Mouse (Mus musculus) CH12.LX (cell line): ENCODE measurements around the gene Nasp. TPM values are rescaled to one million over a fixed set of nuclear protein-coding genes. Genes with fewer than 3 reads are reported as not detected.

Experiments
- DNase-seq: peaks from one replicate; pipeline ENCODE4 v3.0.0-alpha.2; 2013; ENCODE audit errors: extremely low read depth
- H3K27ac ChIP-seq: 2 replicates; pipeline ENCODE4 v1.5.1; 2012; ENCODE audit warnings: low read depth, mild to moderate bottlenecking, control low read depth, moderate library complexity; ENCODE audit not compliant: insufficient read depth
- H3K27me3 ChIP-seq: replicated peaks from 2 replicates; pipeline ENCODE3; 2012; ENCODE audit warnings: inconsistent platforms
- H3K36me3 ChIP-seq, 2 experiments: replicated peaks in 1 of 2; 2 replicates each; pipeline versions ENCODE3 to v1.6.1; 2012; ENCODE audit warnings: inconsistent platforms in 1 of 2, low read length in 1 of 2, mild to moderate bottlenecking in 1 of 2, mixed read lengths in 1 of 2, moderate library complexity in 1 of 2; ENCODE audit not compliant: control insufficient read depth in 1 of 2, insufficient read depth in 1 of 2
- H3K4me1 ChIP-seq, 2 experiments: 2 replicates each; pipeline ENCODE4 v1.6.1; 2012; ENCODE audit warnings: inconsistent platforms in 1 of 2, moderate library complexity in 1 of 2; ENCODE audit not compliant: insufficient read depth in 2 of 2, control insufficient read depth in 1 of 2
- H3K4me2 ChIP-seq: 2 replicates; pipeline ENCODE4 v1.6.1; 2012; ENCODE audit warnings: low read depth, mild to moderate bottlenecking, control low read depth; ENCODE audit not compliant: poor library complexity, insufficient read depth, severe bottlenecking
- H3K4me3 ChIP-seq, 3 experiments: fragments of 150-350 bp in 1 of 3; sonication (generic) in 1 of 3; replicated peaks in 1 of 3; 2 replicates each; pipeline versions ENCODE3 to v1.5.1; 2011 to 2012; ENCODE audit warnings: low read depth in 2 of 3, low read length in 2 of 3, mild to moderate bottlenecking in 2 of 3, moderate library complexity in 2 of 3, control low read depth in 1 of 3, improper control_type of control experiment in 1 of 3, inconsistent platforms in 1 of 3, mixed read lengths in 1 of 3; ENCODE audit not compliant: poor library complexity in 1 of 3
- H3K79me2 ChIP-seq: replicated peaks from 2 replicates; pipeline ENCODE4 v1.6.1; 2012; ENCODE audit warnings: mild to moderate bottlenecking, moderate library complexity; ENCODE audit not compliant: control insufficient read depth, poor library complexity, insufficient read depth, severe bottlenecking; ENCODE audit errors: extremely low read depth
- H3K9ac ChIP-seq: 2 replicates; pipeline ENCODE4 v1.6.1; 2012; ENCODE audit warnings: low read depth, mild to moderate bottlenecking, control low read depth, moderate library complexity; ENCODE audit not compliant: insufficient read depth
- H3K9me3 ChIP-seq: replicated peaks from 2 replicates; pipeline ENCODE3; 2012; ENCODE audit warnings: low read length, inconsistent platforms, mixed read lengths
- BHLHE40 ChIP-seq: IDR thresholded peaks from 2 replicates; pipeline ENCODE4 v1.6.1; 2011; ENCODE audit warnings: mild to moderate bottlenecking, low read depth, low read length, improper control_type of control experiment
- CHD1 ChIP-seq: IDR thresholded peaks from 2 replicates; pipeline ENCODE4 v1.6.1; 2012; ENCODE audit warnings: low read depth, low read length, improper control_type of control experiment, inconsistent platforms
- CHD2 ChIP-seq: IDR thresholded peaks from 2 replicates; pipeline ENCODE4 v1.6.1; 2011; ENCODE audit warnings: low read length, improper control_type of control experiment
- CTCF ChIP-seq, 2 experiments: IDR thresholded peaks in 1 of 2; conservative IDR thresholded peaks in 1 of 2; 2 replicates each; pipeline ENCODE4 v1.5.1; 2011 to 2012; ENCODE audit warnings: low read depth in 2 of 2, low read length in 2 of 2, improper control_type of control experiment in 1 of 2, inconsistent platforms in 1 of 2, mild to moderate bottlenecking in 1 of 2, moderate library complexity in 1 of 2
- E2F4 ChIP-seq: IDR thresholded peaks from 2 replicates; pipeline ENCODE4 v1.6.1; 2011; ENCODE audit warnings: low read depth, low read length, improper control_type of control experiment; ENCODE audit not compliant: insufficient replicate concordance
- ELF1 ChIP-seq: IDR thresholded peaks from 2 replicates; pipeline ENCODE4 v1.6.1; 2014; ENCODE audit warnings: low read depth, mild to moderate bottlenecking, inconsistent platforms, low read length, improper control_type of control experiment
- EP300 ChIP-seq: IDR thresholded peaks from 2 replicates; pipeline ENCODE4 v1.6.1; 2011; ENCODE audit warnings: low read length, improper control_type of control experiment
- ETS1 ChIP-seq: conservative IDR thresholded peaks from 2 replicates; pipeline ENCODE4 v1.6.1; 2012; ENCODE audit warnings: low read depth, mild to moderate bottlenecking, inconsistent platforms, low read length, improper control_type of control experiment, moderate library complexity
- GABPA ChIP-seq: IDR thresholded peaks from 2 replicates; pipeline ENCODE4 v1.6.1; 2012; ENCODE audit warnings: low read depth, low read length, improper control_type of control experiment, inconsistent platforms; ENCODE audit not compliant: insufficient replicate concordance
- HCFC1 ChIP-seq: IDR thresholded peaks from 2 replicates; pipeline ENCODE4 v1.6.1; 2012; ENCODE audit warnings: low read depth, mild to moderate bottlenecking, inconsistent platforms, low read length, improper control_type of control experiment
- IRF4 ChIP-seq: IDR thresholded peaks from 2 replicates; pipeline ENCODE4 v1.6.1; 2014; ENCODE audit warnings: low read depth, mild to moderate bottlenecking, inconsistent platforms, low read length, improper control_type of control experiment
- JUN ChIP-seq: IDR thresholded peaks from 2 replicates; pipeline ENCODE4 v1.6.1; 2011; ENCODE audit warnings: low read depth, mild to moderate bottlenecking, low read length, improper control_type of control experiment, moderate library complexity; ENCODE audit not compliant: insufficient read depth
- JUND ChIP-seq: conservative IDR thresholded peaks from 2 replicates; pipeline ENCODE4 v1.6.1; 2011; ENCODE audit warnings: low read depth, low read length, improper control_type of control experiment
- KAT2A ChIP-seq: IDR thresholded peaks from 2 replicates; pipeline ENCODE4 v1.6.1; 2012; ENCODE audit warnings: low read length, improper control_type of control experiment, inconsistent platforms; ENCODE audit not compliant: insufficient replicate concordance
- MAFK ChIP-seq: IDR thresholded peaks from 2 replicates; pipeline ENCODE4 v1.6.1; 2011; ENCODE audit warnings: low read length, improper control_type of control experiment; ENCODE audit not compliant: insufficient replicate concordance
- MAX ChIP-seq: IDR thresholded peaks from 2 replicates; pipeline ENCODE4 v1.6.1; 2011; ENCODE audit warnings: low read length, improper control_type of control experiment
- MAZ ChIP-seq: IDR thresholded peaks from 2 replicates; pipeline ENCODE4 v1.6.1; 2012; ENCODE audit warnings: low read depth, mild to moderate bottlenecking, inconsistent platforms, low read length, improper control_type of control experiment, moderate library complexity
- MEF2A ChIP-seq: IDR thresholded peaks from 2 replicates; pipeline ENCODE4 v1.6.1; 2014; ENCODE audit warnings: low read depth, mild to moderate bottlenecking, inconsistent platforms, low read length, improper control_type of control experiment, borderline replicate concordance
- MXI1 ChIP-seq: IDR thresholded peaks from 2 replicates; pipeline ENCODE4 v1.6.1; 2011; ENCODE audit warnings: mild to moderate bottlenecking, low read depth, low read length, improper control_type of control experiment
- MYC ChIP-seq: IDR thresholded peaks from 2 replicates; pipeline ENCODE4 v1.6.1; 2011; ENCODE audit warnings: low read depth, mild to moderate bottlenecking, improper control_type of control experiment, low read length
- NELFE ChIP-seq: IDR thresholded peaks from 2 replicates; pipeline ENCODE4 v1.6.1; 2011; ENCODE audit warnings: low read depth, low read length, improper control_type of control experiment
- NRF1 ChIP-seq: IDR thresholded peaks from 2 replicates; pipeline ENCODE4 v1.6.1; 2014; ENCODE audit warnings: low read depth, mild to moderate bottlenecking, inconsistent platforms, low read length, improper control_type of control experiment, moderate library complexity
- PAX5 ChIP-seq: IDR thresholded peaks from 2 replicates; pipeline ENCODE4 v1.6.1; 2012; ENCODE audit warnings: low read length, inconsistent platforms, mixed read lengths
- POLR2A ChIP-seq: IDR thresholded peaks from 2 replicates; pipeline ENCODE4 v1.6.1; 2011; ENCODE audit warnings: low read depth, mild to moderate bottlenecking, improper control_type of control experiment, low read length
- POLR2AphosphoS2 ChIP-seq: IDR thresholded peaks from 2 replicates; pipeline ENCODE4 v1.6.1; 2011; ENCODE audit warnings: low read depth, low read length, improper control_type of control experiment
- RAD21 ChIP-seq: IDR thresholded peaks from 2 replicates; pipeline ENCODE4 v1.6.1; 2011; ENCODE audit warnings: low read depth, mild to moderate bottlenecking, low read length, improper control_type of control experiment, moderate library complexity
- RCOR1 ChIP-seq: conservative IDR thresholded peaks from 2 replicates; pipeline ENCODE4 v1.6.1; 2012; ENCODE audit warnings: low read depth, mild to moderate bottlenecking, inconsistent platforms, low read length, improper control_type of control experiment
- SIN3A ChIP-seq: IDR thresholded peaks from 2 replicates; pipeline ENCODE4 v1.6.1; 2012; ENCODE audit warnings: low read length, improper control_type of control experiment, inconsistent platforms
- SMC3 ChIP-seq: IDR thresholded peaks from 2 replicates; pipeline ENCODE4 v1.6.1; 2011; ENCODE audit warnings: low read depth, low read length, improper control_type of control experiment
- TBP ChIP-seq: conservative IDR thresholded peaks from 2 replicates; pipeline ENCODE4 v1.6.1; 2011; ENCODE audit warnings: low read depth, low read length, improper control_type of control experiment
- TCF12 ChIP-seq: IDR thresholded peaks from 2 replicates; pipeline ENCODE4 v1.6.1; 2014; ENCODE audit warnings: low read depth, mild to moderate bottlenecking, inconsistent platforms, low read length, improper control_type of control experiment
- UBTF ChIP-seq: IDR thresholded peaks from 2 replicates; pipeline ENCODE4 v1.6.1; 2012; ENCODE audit warnings: low read depth, mild to moderate bottlenecking, inconsistent platforms, low read length, improper control_type of control experiment, moderate library complexity
- USF1 ChIP-seq: IDR thresholded peaks from 2 replicates; pipeline ENCODE4 v1.6.1; 2014; ENCODE audit warnings: low read depth, mild to moderate bottlenecking, inconsistent platforms, low read length, improper control_type of control experiment
- USF2 ChIP-seq: conservative IDR thresholded peaks from 2 replicates; pipeline ENCODE4 v1.6.1; 2011; ENCODE audit warnings: low read depth, low read length, improper control_type of control experiment
- ZC3H11A ChIP-seq: IDR thresholded peaks from 2 replicates; pipeline ENCODE4 v1.6.1; 2012; ENCODE audit warnings: low read depth, mild to moderate bottlenecking, inconsistent platforms, low read length, improper control_type of control experiment
- ZKSCAN1 ChIP-seq: IDR thresholded peaks from 2 replicates; pipeline ENCODE4 v1.6.1; 2012; ENCODE audit warnings: low read depth, inconsistent platforms, low read length, improper control_type of control experiment, borderline replicate concordance
- ZMIZ1 ChIP-seq: IDR thresholded peaks from 2 replicates; pipeline ENCODE4 v1.6.1; 2012; ENCODE audit warnings: low read depth, mild to moderate bottlenecking, inconsistent platforms, low read length, improper control_type of control experiment
- ZNF384 ChIP-seq: IDR thresholded peaks from 2 replicates; pipeline ENCODE4 v1.6.1; 2012; ENCODE audit warnings: low read depth, low read length, improper control_type of control experiment, inconsistent platforms
- dilution Hi-C: fragments of 300-500 bp; cut with MboI; formaldehyde crosslinking; loops from 2 replicates; pipeline ENCODE4 v1.14.3; 2020; ENCODE audit warnings: low sequenced_read_pairs; ENCODE audit not compliant: extremely low pct_unique_long_range_greater_than_20kb, extremely low pct_ligation_motif_present
- in situ Hi-C: fragments of 300-500 bp; cut with MboI; formaldehyde crosslinking; loops from 3 replicates; pipeline ENCODE4 v1.14.3; 2019; ENCODE audit warnings: low sequenced_read_pairs, low pct_ligation_motif_present, low pct_unique_long_range_greater_than_20kb, mixed read lengths
- polyA plus RNA-seq: library from polyadenylated mRNA; unstranded; fragments of >175 nt; gene quantifications from 2 replicates; pipeline ENCODE4 v1.2.1, GENCODE M21; 2012; ENCODE audit warnings: low read depth; ENCODE audit not compliant: insufficient read length
- total RNA-seq, 2 experiments: library from RNA; depleted of rRNA; stranded (reverse); fragments of 300-350 nt in 1 of 2; fragments of >200 nt in 1 of 2; gene quantifications; 2 replicates each; pipeline ENCODE4 v1.2.3; 2012 to 2014

The Nasp gene
- total RNA-seq (2012; rRNA removed) (139 and 186 TPM in 2 replicates), total RNA-seq (2014; rRNA removed) (308 and 390 TPM in 2 replicates), polyA plus RNA-seq (347 and 399 TPM in 2 replicates)

DNA sequence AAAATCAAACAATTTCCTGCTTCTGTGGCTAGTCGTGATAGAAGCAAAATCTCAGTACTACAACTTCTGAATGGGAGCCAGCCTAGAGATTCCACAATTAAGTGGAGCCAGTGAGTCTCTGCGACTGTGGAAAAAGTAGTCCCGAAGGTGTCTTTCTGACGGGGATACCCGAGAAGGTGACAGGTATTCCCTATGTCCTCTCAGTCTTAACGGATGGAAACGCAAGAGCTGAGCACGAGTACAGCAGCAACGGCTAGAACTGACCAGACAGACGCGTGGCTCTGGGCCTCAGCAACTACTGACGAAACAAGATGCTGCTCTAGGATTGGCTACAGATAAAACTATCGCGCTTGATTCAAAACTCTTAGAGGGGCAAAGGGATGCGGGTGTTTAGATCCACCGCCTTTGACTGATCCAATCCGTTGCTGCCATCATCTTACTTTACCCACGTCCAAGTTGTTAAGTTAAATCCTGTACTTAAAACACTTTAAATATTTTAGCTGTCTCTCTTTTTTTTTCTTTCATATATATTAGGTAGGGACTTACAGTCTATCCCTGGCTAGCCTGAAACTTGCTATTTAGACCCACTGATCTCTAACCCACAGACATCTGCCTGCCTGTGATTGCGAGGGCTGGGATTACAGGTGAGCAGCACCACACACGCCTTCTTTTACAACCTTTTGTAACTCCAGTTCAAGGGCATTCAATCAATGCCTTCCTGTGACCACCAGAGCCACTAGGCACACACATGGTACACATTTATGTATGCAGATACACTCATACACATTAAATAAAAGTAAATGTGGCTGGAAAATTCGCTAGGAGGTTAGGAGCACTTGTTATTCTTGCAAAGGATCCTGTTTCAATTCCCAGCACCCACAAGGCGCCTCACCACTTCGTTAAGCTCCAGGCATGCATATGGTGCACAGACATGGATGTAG, at the start of gene Nasp:
Nasp (minus strand) TSS at position 220 of the 941 bp plus-strand sequence.
- Histone ChIP-seq H3K9ac (peak within 1 kb of the TSS; percentile 85), H3K36me3 (peaks cover 0 to 19% of the 10 kb centered on the region in 2 experiments), H3K4me2 (peak within 1 kb of the TSS; percentile 94), H3K9me3 (no peaks in the 10 kb centered on the region), H3K27me3 (no peaks in the 10 kb centered on the region), H3K27ac (peak within 1 kb of the TSS; percentile 82), H3K4me1 (peaks cover 4 to 27% of the 10 kb centered on the region in 2 experiments; a peak in 3 of 4 replicates), H3K4me3 (peak within 1 kb of the TSS; percentile 90 to 99 (median 97)), H3K79me2 (peaks cover 34% of the 10 kb centered on the region)
- in situ Hi-C loops (no loop called here), dilution Hi-C loops (no loop called here)
- no peak for TF ChIP-seq EP300
- no peak for TF ChIP-seq USF2
- no peak for TF ChIP-seq ETS1
- TF ChIP-seq HCFC1: no peak
- TF ChIP-seq MEF2A: no peak
- no peak; the same call in 1 of the 2 replicates for TF ChIP-seq E2F4
- no peak for TF ChIP-seq TCF12
- TF ChIP-seq SMC3: no peak
- TF ChIP-seq GABPA: no peak
- TF ChIP-seq ZMIZ1: peak; percentile 16; the same call in 1 of the 2 replicates
- TF ChIP-seq TBP: no peak
- no peak for TF ChIP-seq POLR2AphosphoS2
- TF ChIP-seq JUND: no peak
- TF ChIP-seq CHD2: peak; percentile 98
- TF ChIP-seq UBTF: no peak
- TF ChIP-seq CTCF (conservative IDR thresholded peaks at IDR 0.05 in 1 of 2, IDR thresholded peaks at IDR 0.05 in 1 of 2; ENCODE audit: low read depth in 2 of 2, low read length in 2 of 2): no peak
- TF ChIP-seq ZKSCAN1: no peak; the same call in 1 of the 2 replicates
- TF ChIP-seq ZNF384: peak; percentile 48; the same call in 1 of the 2 replicates
- no peak for TF ChIP-seq RAD21
- peak; percentile 95 for TF ChIP-seq MYC
- TF ChIP-seq NELFE: no peak
- peak; percentile 66; the same call in 1 of the 2 replicates for TF ChIP-seq SIN3A
- TF ChIP-seq MAFK: no peak
- TF ChIP-seq BHLHE40: peak; percentile 69
- TF ChIP-seq MAX: peak; percentile 95
- no peak for TF ChIP-seq CHD1
- no peak for TF ChIP-seq ELF1
- no peak for TF ChIP-seq KAT2A
- no peak for TF ChIP-seq POLR2A
- TF ChIP-seq MXI1: peak; percentile 95
- TF ChIP-seq IRF4: no peak
- no peak for TF ChIP-seq ZC3H11A
- peak; percentile 49 for TF ChIP-seq NRF1
- TF ChIP-seq MAZ: peak; percentile 31; the same call in 1 of the 2 replicates
- TF ChIP-seq PAX5: no peak
- no peak for TF ChIP-seq RCOR1
- TF ChIP-seq USF1: no peak
- TF ChIP-seq JUN: no peak
- DNase-seq: peak; percentile 92
